Mouse (Mus musculus) liver, postnatal 0 days (tissue): ENCODE results near the gene Garem2. TPM values are rescaled to one million over a fixed set of nuclear protein-coding genes. Genes with fewer than 3 reads are reported as not detected.
A peak's percentile ranks its signal among the peaks of the same experiment; 100 is the strongest.

Experiments used
- ATAC-seq: fragments of 200-750 bp; cut with Nextera tagmentation; 2 replicates; pipeline ENCODE4 v1.8.0; 2017; ENCODE audit warnings: mild to moderate bottlenecking, moderate library complexity
- DNase-seq: peaks from one replicate; pipeline ENCODE4 v3.0.0-alpha.2; 2016
- H3K27ac ChIP-seq: fragments of 300-500 bp; sonication (generic); 2 replicates; pipeline ENCODE4 v1.5.1; 2014; ENCODE audit warnings: antibody characterized with exemption, moderate library complexity, mild to moderate bottlenecking, low read depth
- H3K27me3 ChIP-seq: fragments of 300-500 bp; sonication (generic); 2 replicates; pipeline ENCODE4 v1.6.1; 2014; ENCODE audit warnings: low read length, control low read depth, mixed read lengths; ENCODE audit not compliant: insufficient read depth
- H3K36me3 ChIP-seq: fragments of 300-500 bp; sonication (generic); replicated peaks from 2 replicates; pipeline ENCODE4 v1.6.1; 2014; ENCODE audit warnings: mild to moderate bottlenecking, control low read depth, low read length, moderate library complexity, mixed read lengths; ENCODE audit not compliant: insufficient read depth
- H3K4me1 ChIP-seq: fragments of 300-500 bp; sonication (generic); 2 replicates; pipeline ENCODE4 v1.6.1; 2014; ENCODE audit warnings: antibody characterized with exemption, mild to moderate bottlenecking, control low read depth; ENCODE audit not compliant: insufficient read depth
- H3K4me2 ChIP-seq: fragments of 300-500 bp; sonication (generic); 2 replicates; pipeline ENCODE4 v1.6.1; 2014; ENCODE audit warnings: low read depth, mild to moderate bottlenecking, low read length, moderate library complexity, mixed read lengths
- H3K4me3 ChIP-seq: fragments of 300-500 bp; sonication (generic); 2 replicates; pipeline ENCODE4 v1.5.1; 2014; ENCODE audit warnings: low read depth, low read length
- H3K9ac ChIP-seq: fragments of 300-500 bp; sonication (generic); replicated peaks from 2 replicates; pipeline ENCODE4 v1.6.1; 2014; ENCODE audit warnings: mild to moderate bottlenecking, moderate library complexity
- H3K9me3 ChIP-seq: fragments of 300-500 bp; sonication (generic); 2 replicates; pipeline ENCODE4 v1.6.1; 2016; ENCODE audit warnings: mild to moderate bottlenecking, control low read depth, low read length, mixed read lengths
- CTCF ChIP-seq: sonication (generic); IDR thresholded peaks from 2 replicates; pipeline ENCODE4 v1.5.1; 2016; ENCODE audit warnings: antibody characterized with exemption, low read depth
- EP300 ChIP-seq: IDR thresholded peaks from 2 replicates; pipeline ENCODE4 v1.6.1; 2016; ENCODE audit warnings: antibody characterized with exemption, low read depth, mild to moderate bottlenecking
- WGBS: fragments of 180-500 bp; shearing (Covaris S2); extraction: QIAGEN DNeasy Blood & Tissue Kit; methylation state at CpG from one replicate; pipeline ENCODE4 v1.1.7; 2014; ENCODE audit not compliant: insufficient replicate concordance; 5-methylcytosine and 5-hydroxymethylcytosine counted together
- polyA plus RNA-seq: library from polyadenylated mRNA; unstranded; fragments of >200 nt; fragmentation: Nextera tagmentation; extraction: Ambion mirVana; gene quantifications from 2 replicates; pipeline ENCODE4 v1.2.1, GENCODE M21; 2015

Garem2 gene
- polyA plus RNA-seq, 1 experiment from 2014 or later: 0.02 TPM

- Histone ChIP-seq H3K36me3 (no peaks in the 10 kb centered on the region; the same call in 1 of the 2 replicates), H3K27ac (peak overlapping the region; percentile 97), H3K9me3 (no peaks in the 10 kb centered on the region), H3K9ac (peak overlapping the region; percentile 97), H3K4me3 (peak overlapping the region; percentile 92), H3K4me2 (peak overlapping the region; percentile 81), H3K27me3 (no peaks in the 10 kb centered on the region), H3K4me1 (0 out of 2 replicates have a peak, but pooled peaks cover 5% of the 10 kb centered on the region)
- TF ChIP-seq CTCF: no peak
- no peak for TF ChIP-seq EP300
- no peak for ATAC-seq
- WGBS: 20% methylated on average over 4 of the region's 4 CpGs
- DNase-seq: no peak
These were observed 49.1 kb downstream of the Garem2 start for GRCm38 (mm10) chr5:30154013-30154412.

DNA sequence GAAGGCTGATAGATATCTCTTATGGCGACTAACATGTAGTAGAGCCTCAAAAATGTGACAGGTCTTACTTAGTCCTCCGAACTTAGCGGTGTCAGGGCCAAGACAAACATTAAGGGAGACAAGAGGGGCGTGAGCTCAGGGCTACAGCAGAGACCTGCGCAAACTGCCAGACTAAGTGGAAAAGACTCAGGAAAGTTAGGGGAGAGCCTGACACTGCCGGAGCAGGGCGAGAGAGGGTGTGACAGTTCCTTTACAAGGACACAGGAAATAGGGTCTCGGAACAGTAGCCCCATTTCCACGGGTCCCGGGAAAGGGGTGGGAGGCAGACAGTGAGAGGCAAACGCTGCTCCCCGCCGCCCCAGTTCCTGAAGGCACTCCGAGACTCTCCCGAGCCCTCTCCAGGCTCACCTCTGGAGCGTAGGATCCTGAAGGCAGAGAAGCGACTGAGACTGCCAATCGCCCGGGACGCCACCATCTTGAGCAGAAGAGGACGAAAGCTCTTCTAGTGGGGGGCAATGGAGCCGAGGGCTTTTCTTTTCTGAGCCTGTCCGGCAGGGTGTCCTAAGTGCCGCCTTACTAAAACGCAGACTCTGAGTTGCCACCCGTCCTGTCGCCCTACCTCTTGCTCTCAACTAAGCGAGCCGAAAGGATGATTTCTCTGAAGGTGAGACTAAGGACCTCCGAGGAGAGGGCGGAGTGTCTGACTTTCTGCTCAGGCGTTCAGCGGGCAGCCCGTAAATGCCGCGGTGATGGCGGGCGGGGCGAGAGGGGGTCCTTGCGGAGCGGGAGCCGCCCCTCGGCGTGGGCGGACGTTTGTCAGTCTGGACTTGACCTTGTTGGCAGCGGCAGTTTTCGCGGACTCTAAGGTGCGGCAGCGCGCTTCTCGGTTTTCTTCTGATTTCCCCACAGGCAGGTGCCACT is 49.8 kb downstream of the Garem2 start, which contains the start of the genes Hadha and Hadhb:
Gene Hadha, minus strand, starts transcription at position 689 of the 921 bp plus-strand sequence.
Gene Hadhb, plus strand, starts transcription at position 775 of the 921 bp plus-strand sequence.
- H3K9me3 ChIP-seq: no peaks in the 10 kb centered on the region
- no peaks in the 10 kb centered on the region for H3K36me3 ChIP-seq
- DNase-seq (peak; percentile 96), ATAC-seq (peak; percentile 85)
- WGBS: under 1% methylated on average over 53 of the region's 53 CpGs
- H3K27ac ChIP-seq: peak within 1 kb of the TSS; percentile 97
- H3K4me1 ChIP-seq: 0 out of 2 replicates have a peak, but pooled peaks cover 5% of the 10 kb centered on the region
- H3K4me3 ChIP-seq: peak within 1 kb of the TSS; percentile 92
- H3K27me3 ChIP-seq: no peaks in the 10 kb centered on the region
- peak within 1 kb of the TSS; percentile 81 for H3K4me2 ChIP-seq
- TF ChIP-seq EP300 (peak; percentile 88), CTCF (no peak)
- peak within 1 kb of the TSS; percentile 97 for H3K9ac ChIP-seq

DNA sequence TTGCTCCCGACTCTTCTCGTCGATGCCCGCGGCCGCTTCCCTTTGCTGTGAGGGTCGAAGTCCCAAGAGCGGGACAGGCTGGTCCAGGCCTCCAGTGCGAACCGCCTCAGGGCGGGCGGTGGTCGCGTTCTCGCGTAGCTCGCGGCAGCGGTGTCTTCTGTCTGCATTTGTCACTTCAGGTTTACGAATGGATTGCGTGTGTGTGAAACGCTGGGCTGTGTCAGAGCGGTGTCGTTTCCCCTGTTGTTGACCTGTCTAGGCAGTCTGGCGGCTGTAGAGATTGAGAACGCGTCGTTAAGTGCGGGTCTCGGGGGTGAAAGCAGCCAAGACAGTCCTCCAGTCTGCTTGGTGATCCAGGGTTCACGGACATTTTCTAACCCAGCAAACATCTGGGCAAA is 50.4 kb downstream of the Garem2 start:
- Histone ChIP-seq H3K4me1 (0 out of 2 replicates have a peak, but pooled peaks cover 7% of the 10 kb centered on the region), H3K27me3 (no peaks in the 10 kb centered on the region), H3K9ac (peak overlapping the region; percentile 97), H3K36me3 (no peaks in the 10 kb centered on the region; the same call in 1 of the 2 replicates), H3K4me2 (peak overlapping the region; percentile 81), H3K27ac (peak overlapping the region; percentile 97), H3K9me3 (no peaks in the 10 kb centered on the region), H3K4me3 (peak overlapping the region; percentile 92)
- 2% methylated on average over 31 of the region's 31 CpGs for WGBS
- TF ChIP-seq CTCF: no peak
- no peak for TF ChIP-seq EP300
- peak; percentile 11 for ATAC-seq
- no peak for DNase-seq

GRCm38 (mm10) chr5:30155821-30156629 is 51.1 kb downstream of the Garem2 start:
- Histone ChIP-seq H3K27ac (peak overlapping the region; percentile 97), H3K4me3 (peak overlapping the region; percentile 92), H3K9me3 (no peaks in the 10 kb centered on the region), H3K36me3 (no peaks in the 10 kb centered on the region; the same call in 1 of the 2 replicates), H3K4me2 (peak overlapping the region; percentile 81), H3K27me3 (no peaks in the 10 kb centered on the region), H3K9ac (peak overlapping the region; percentile 97), H3K4me1 (0 out of 2 replicates have a peak, but pooled peaks cover 7% of the 10 kb centered on the region)
- DNase-seq: no peak
- no peak for ATAC-seq
- 16% methylated on average over 13 of the region's 13 CpGs for WGBS
- TF ChIP-seq EP300: no peak
- peak; percentile 20; the same call in 1 of the 2 replicates for TF ChIP-seq CTCF

GRCm38 (mm10) chr5:30159601-30160000 is 54.6 kb downstream of the Garem2 start:
- DNase-seq (no peak), ATAC-seq (no peak)
- H3K36me3 ChIP-seq: peaks cover 3% of the 10 kb centered on the region; the same call in 1 of the 2 replicates
- H3K9ac ChIP-seq: no peak overlapping the region
- H3K4me2 ChIP-seq: no peak overlapping the region
- H3K4me3 ChIP-seq: no peak overlapping the region
- H3K27me3 ChIP-seq: no peaks in the 10 kb centered on the region
- TF ChIP-seq CTCF (no peak), EP300 (no peak)
- WGBS: 71% methylated on average over 6 of the region's 6 CpGs
- H3K9me3 ChIP-seq: no peaks in the 10 kb centered on the region
- no peak overlapping the region for H3K27ac ChIP-seq
- H3K4me1 ChIP-seq: 0 out of 2 replicates have a peak, but pooled peaks cover 5% of the 10 kb centered on the region
